Mouse (Mus musculus) small intestine, adult 2 months (tissue): ENCODE measurements around the gene Palm. TPM values are rescaled to one million over a fixed set of nuclear protein-coding genes. Genes with fewer than 3 reads are reported as not detected.

ENCODE experiments used
- H3K27ac ChIP-seq: fragments of 200-500 bp; 2 replicates; pipeline ENCODE4 v1.5.1; 2012; ENCODE audit warnings: low read depth, low read length, control low read depth, inconsistent platforms; ENCODE audit not compliant: insufficient read depth
- H3K27me3 ChIP-seq: fragments of 200-500 bp; 2 replicates; pipeline ENCODE4 v1.6.1; 2012; ENCODE audit warnings: mild to moderate bottlenecking, moderate library complexity, low read length, inconsistent platforms; ENCODE audit not compliant: control insufficient read depth, insufficient read depth
- H3K36me3 ChIP-seq: fragments of 200-500 bp; 2 replicates; pipeline ENCODE4 v1.6.1; 2012; ENCODE audit warnings: mild to moderate bottlenecking, low read length, control low read depth, inconsistent platforms; ENCODE audit not compliant: control insufficient read depth, insufficient read depth
- H3K4me1 ChIP-seq: fragments of 200-500 bp; 2 replicates; pipeline ENCODE4 v1.6.1; 2012; ENCODE audit warnings: low read length, inconsistent platforms, mixed read lengths; ENCODE audit not compliant: control insufficient read depth, insufficient read depth, insufficient read length
- H3K4me3 ChIP-seq: fragments of 200-500 bp; 2 replicates; pipeline ENCODE4 v1.5.1; 2012; ENCODE audit warnings: low read depth, mild to moderate bottlenecking, control low read depth, inconsistent platforms, low read length, moderate library complexity
- CTCF ChIP-seq: fragments of 200-500 bp; IDR thresholded peaks from 2 replicates; pipeline ENCODE4 v1.5.1; 2012; ENCODE audit warnings: low read depth, mild to moderate bottlenecking, control low read depth, inconsistent platforms, low read length, moderate library complexity, mixed read lengths; ENCODE audit not compliant: insufficient replicate concordance, insufficient read length; ENCODE audit errors: extremely low read depth
- POLR2A ChIP-seq: fragments of 200-500 bp; IDR thresholded peaks from 2 replicates; pipeline ENCODE4 v1.6.1; 2012; ENCODE audit warnings: low read depth, mild to moderate bottlenecking, control low read depth, inconsistent platforms, low read length, moderate library complexity
- WGBS: fragments of 180-500 bp; shearing (Covaris S2); methylation state at CpG from one replicate; pipeline ENCODE4 v1.1.7; 2018; 5-methylcytosine and 5-hydroxymethylcytosine counted together
- polyA plus RNA-seq: library from polyadenylated mRNA; depleted of rRNA; stranded (reverse); fragments of >200 nt; gene quantifications from 2 replicates; pipeline ENCODE4 v1.2.3, GENCODE M21; 2012

Palm gene
- polyA plus RNA-seq, 1 experiment: 24.0 TPM

GRCm38 (mm10) chr10:79860079-79860911, 66.9 kb downstream of the Palm start:
- WGBS: 89% methylated on average over 26 of the region's 26 CpGs
- Histone ChIP-seq H3K36me3 (peaks cover 75% of the 10 kb centered on the region), H3K4me1 (peaks cover 32% of the 10 kb centered on the region), H3K27me3 (no peaks in the 10 kb centered on the region), H3K4me3 (no peak overlapping the region), H3K27ac (no peak overlapping the region)
- TF ChIP-seq CTCF: no peak
- no peak for TF ChIP-seq POLR2A

GRCm38 (mm10) chr10:79861230-79862048, 68.1 kb downstream of the Palm start:
- Histone ChIP-seq H3K27ac (no peak overlapping the region), H3K4me1 (peaks cover 30% of the 10 kb centered on the region)
- 68% methylated on average over 25 of the region's 25 CpGs for WGBS

GRCm38 (mm10) chr10:79862049-79862788, 68.8 kb downstream of the Palm start:
- peaks cover 65% of the 10 kb centered on the region for H3K36me3 ChIP-seq
- no peak overlapping the region for H3K4me3 ChIP-seq
- TF ChIP-seq CTCF (no peak), POLR2A (no peak)
- no peak overlapping the region for H3K27ac ChIP-seq
- WGBS: 76% methylated on average over 23 of the region's 23 CpGs
- H3K4me1 ChIP-seq: peaks cover 23% of the 10 kb centered on the region
- H3K27me3 ChIP-seq: no peaks in the 10 kb centered on the region

More at GRCm38 (mm10) chr10:79861230-79862048, 68.1 kb downstream of the Palm start:
- Histone ChIP-seq H3K36me3 (peaks cover 73% of the 10 kb centered on the region), H3K27me3 (no peaks in the 10 kb centered on the region), H3K4me3 (no peak overlapping the region)
- TF ChIP-seq POLR2A: no peak
- TF ChIP-seq CTCF: no peak

- peaks cover 59% of the 10 kb centered on the region for H3K36me3 ChIP-seq
- H3K27me3 ChIP-seq: no peaks in the 10 kb centered on the region
- H3K27ac ChIP-seq: no peak overlapping the region
- H3K4me3 ChIP-seq: no peak overlapping the region
- 68% methylated on average over 10 of the region's 10 CpGs for WGBS
- TF ChIP-seq POLR2A (no peak), CTCF (no peak)
- H3K4me1 ChIP-seq: peaks cover 16% of the 10 kb centered on the region
These were observed 69.6 kb downstream of the Palm start for GRCm38 (mm10) chr10:79862925-79863324.

GRCm38 (mm10) chr10:79864351-79865188, 71.2 kb downstream of the Palm start:
- WGBS: 45% methylated on average over 10 of the region's 10 CpGs
- peaks cover 1% of the 10 kb centered on the region; the same call in 1 of the 2 replicates for H3K4me1 ChIP-seq
- no peak overlapping the region for H3K4me3 ChIP-seq
- H3K27me3 ChIP-seq: no peaks in the 10 kb centered on the region
- TF ChIP-seq CTCF: no peak
- H3K27ac ChIP-seq: no peak overlapping the region
- H3K36me3 ChIP-seq: peaks cover 44% of the 10 kb centered on the region

- WGBS: 45% methylated on average over 12 of the region's 12 CpGs
- H3K27ac ChIP-seq: no peak overlapping the region
- H3K4me1 ChIP-seq: no peaks in the 10 kb centered on the region; the same call in 1 of the 2 replicates
- H3K4me3 ChIP-seq: no peak overlapping the region
- no peaks in the 10 kb centered on the region for H3K27me3 ChIP-seq
- peaks cover 37% of the 10 kb centered on the region for H3K36me3 ChIP-seq
- TF ChIP-seq CTCF (no peak), POLR2A (no peak)
These were observed 71.8 kb downstream of the Palm start for GRCm38 (mm10) chr10:79865189-79865601.
